Mouse (Mus musculus) heart, postnatal 25 days (tissue): ENCODE results near the gene Pacsin2. TPM values are rescaled to one million over a fixed set of nuclear protein-coding genes. Genes with fewer than 3 reads are reported as not detected.
"Not testable (repeated sequence)": the region's sequence is repeated elsewhere in the genome, so short reads cannot be mapped to it uniquely, and the experiment has no call there.

Experiments
- DNase-seq: peaks from one replicate; pipeline ENCODE4 v3.0.0; 2022; ENCODE audit warnings: low spot score
- intact Hi-C: fragments of 180-260 bp; cut with DNase I; formaldehyde crosslinking; loops from one replicate; pipeline ENCODE4 v1.15.1; 2025
- total RNA-seq, 2 experiments: library from RNA; stranded (reverse); gene quantifications; 2 replicates each; pipeline ENCODE4 v1.2.3; 2021

The Pacsin2 gene
- total RNA-seq = 100 to 1,000 TPM; 179 to 215 TPM

GRCm38 (mm10) chr15:83464083-83464904 lies at the start of gene Pacsin2:
Gene Pacsin2, minus strand, starts transcription at chr15:83464606.
- DNase-seq = peak; percentile 99
- intact Hi-C loops = no loop called here

- no peak for DNase-seq
- intact Hi-C loops = no loop called here
Measured at GRCm38 (mm10) chr15:83512489-83513281, 48.3 kb upstream of the Pacsin2 start.

- DNase-seq = peak; percentile 90
- intact Hi-C loops = no loop called here
Measured at GRCm38 (mm10) chr15:83510805-83511405, 46.5 kb upstream of the Pacsin2 start, which contains the start of gene Ttll1. Gene Ttll1, minus strand, starts transcription at chr15:83510893.

GRCm38 (mm10) chr15:83509950-83510804 lies 45.8 kb upstream of the Pacsin2 start:
- intact Hi-C loops = no loop called here
- no peak for DNase-seq

- intact Hi-C loops, DNase-seq: not testable (repeated sequence)
Measured at GRCm38 (mm10) chr15:83501483-83501882, 37.1 kb upstream of the Pacsin2 start.

GRCm38 (mm10) chr15:83500352-83500751 lies 35.9 kb upstream of the Pacsin2 start:
- DNase-seq = no peak
- intact Hi-C loops = no loop called here

- no peak for DNase-seq
- intact Hi-C loops = no loop called here
Measured at GRCm38 (mm10) chr15:83499211-83499755, 34.9 kb upstream of the Pacsin2 start.

GRCm38 (mm10) chr15:83497299-83497698 lies 32.9 kb upstream of the Pacsin2 start:
- intact Hi-C loops = no loop called here
- no peak for DNase-seq

GRCm38 (mm10) chr15:83495787-83496367 lies 31.5 kb upstream of the Pacsin2 start:
- no peak for DNase-seq
- intact Hi-C loops = no loop called here

- intact Hi-C loops = no loop called here
- DNase-seq = no peak
Measured at GRCm38 (mm10) chr15:83495195-83495594, 30.8 kb upstream of the Pacsin2 start.

- intact Hi-C loops = no loop called here
- DNase-seq = no peak
Measured at GRCm38 (mm10) chr15:83494572-83494920, 30.1 kb upstream of the Pacsin2 start.

- intact Hi-C loops = no loop called here
- DNase-seq = no peak
Measured at GRCm38 (mm10) chr15:83493856-83494571, 29.6 kb upstream of the Pacsin2 start.

GRCm38 (mm10) chr15:83491891-83492290 lies 27.5 kb upstream of the Pacsin2 start:
- no peak for DNase-seq
- intact Hi-C loops = no loop called here

- intact Hi-C loops = no loop called here
- no peak for DNase-seq
Measured at GRCm38 (mm10) chr15:83489471-83489870, 25.1 kb upstream of the Pacsin2 start.

- intact Hi-C loops = no loop called here
- no peak for DNase-seq
Measured at GRCm38 (mm10) chr15:83487477-83488115, 23.2 kb upstream of the Pacsin2 start.

- intact Hi-C loops = loop anchor here (5.0 kb wide), 1 partner anchor 87 kb away; no protein-coding TSS in a partner anchor
- DNase-seq = no peak
Measured at GRCm38 (mm10) chr15:83484311-83484710, 19.9 kb upstream of the Pacsin2 start.

GRCm38 (mm10) chr15:83483482-83483881 lies 19.1 kb upstream of the Pacsin2 start:
- no peak for DNase-seq
- intact Hi-C loops = loop anchor here (5.0 kb wide), 1 partner anchor 86 kb away; no protein-coding TSS in a partner anchor
